Mouse (Mus musculus) MEL (cell line): ENCODE measurements around the gene Aurka. TPM values are rescaled to one million over a fixed set of nuclear protein-coding genes. Genes with fewer than 3 reads are reported as not detected.

Source experiments
- DNase-seq: peaks from one replicate; pipeline ENCODE4 v3.0.0; 2011; ENCODE audit warnings: low read depth, low spot score
- H3K27ac ChIP-seq: 2 replicates; pipeline ENCODE4 v1.5.1; 2012; ENCODE audit warnings: low read depth, mild to moderate bottlenecking, control low read depth, low read length, moderate library complexity; ENCODE audit not compliant: control insufficient read depth
- H3K27me3 ChIP-seq, 2 experiments: fragments of 150-350 bp in 1 of 2; sonication (generic) in 1 of 2; 2 replicates each; pipeline ENCODE4 v1.6.1; 2012; ENCODE audit warnings: low read length in 2 of 2, mild to moderate bottlenecking in 2 of 2, improper control_type of control experiment in 1 of 2, moderate library complexity in 1 of 2; ENCODE audit not compliant: insufficient read depth in 2 of 2, control insufficient read depth in 1 of 2
- H3K36me3 ChIP-seq, 2 experiments: 2 replicates each; pipeline ENCODE4 v1.6.1; 2012 to 2014; ENCODE audit warnings: low read length in 2 of 2, improper control_type of control experiment in 1 of 2, inconsistent platforms in 1 of 2, mild to moderate bottlenecking in 1 of 2; ENCODE audit not compliant: insufficient read depth in 2 of 2, control insufficient read depth in 1 of 2
- H3K4me1 ChIP-seq, 2 experiments: fragments of 150-350 bp in 1 of 2; sonication (generic) in 1 of 2; 2 replicates each; pipeline ENCODE4 v1.6.1; 2012; ENCODE audit warnings: low read length in 2 of 2, improper control_type of control experiment in 1 of 2, mild to moderate bottlenecking in 1 of 2; ENCODE audit not compliant: insufficient read depth in 2 of 2, control insufficient read depth in 1 of 2
- H3K4me3 ChIP-seq, 2 experiments: fragments of 150-350 bp in 1 of 2; sonication (generic) in 1 of 2; 2 replicates each; pipeline ENCODE4 v1.5.1; 2012; ENCODE audit warnings: low read depth in 2 of 2, low read length in 2 of 2, mild to moderate bottlenecking in 2 of 2, moderate library complexity in 2 of 2, control low read depth in 1 of 2, improper control_type of control experiment in 1 of 2; ENCODE audit not compliant: control insufficient read depth in 1 of 2, insufficient read depth in 1 of 2
- H3K79me2 ChIP-seq: 2 replicates; pipeline ENCODE4 v1.6.1; 2012; ENCODE audit warnings: mild to moderate bottlenecking, low read length, moderate library complexity; ENCODE audit not compliant: control insufficient read depth, poor library complexity, insufficient read depth
- H3K9ac ChIP-seq: 2 replicates; pipeline ENCODE4 v1.6.1; 2012; ENCODE audit warnings: low read depth, mild to moderate bottlenecking, control low read depth, low read length, moderate library complexity; ENCODE audit not compliant: control insufficient read depth, poor library complexity, severe bottlenecking
- H3K9me3 ChIP-seq: fragments of 150-350 bp; sonication (generic); replicated peaks from 2 replicates; pipeline ENCODE4 v1.6.1; 2012; ENCODE audit warnings: mild to moderate bottlenecking, low read length, improper control_type of control experiment, moderate library complexity; ENCODE audit not compliant: insufficient read depth
- BHLHE40 ChIP-seq: IDR thresholded peaks from 2 replicates; pipeline ENCODE4 v1.6.1; 2012; ENCODE audit warnings: low read depth, mild to moderate bottlenecking, inconsistent platforms, low read length, improper control_type of control experiment, borderline replicate concordance
- CHD2 ChIP-seq: IDR thresholded peaks from 2 replicates; pipeline ENCODE4 v1.6.1; 2011; ENCODE audit warnings: low read length, improper control_type of control experiment
- ELF1 ChIP-seq: IDR thresholded peaks from 2 replicates; pipeline ENCODE4 v1.6.1; 2014; ENCODE audit warnings: low read depth, mild to moderate bottlenecking, inconsistent platforms, low read length, improper control_type of control experiment, moderate library complexity
- EP300 ChIP-seq, 2 experiments: IDR thresholded peaks; 2 replicates each; pipeline ENCODE4 v1.6.1; 2011; ENCODE audit warnings: improper control_type of control experiment in 2 of 2, low read length in 2 of 2, low read depth in 1 of 2, mild to moderate bottlenecking in 1 of 2
- ETS1 ChIP-seq: IDR thresholded peaks from 2 replicates; pipeline ENCODE4 v1.6.1; 2012; ENCODE audit warnings: low read depth, mild to moderate bottlenecking, inconsistent platforms, low read length, improper control_type of control experiment, moderate library complexity
- GATA1 ChIP-seq: IDR thresholded peaks from 2 replicates; pipeline ENCODE4 v1.6.1; 2011; ENCODE audit warnings: low read depth, low read length, improper control_type of control experiment
- HCFC1 ChIP-seq: IDR thresholded peaks from 2 replicates; pipeline ENCODE4 v1.6.1; 2012; ENCODE audit warnings: low read depth, mild to moderate bottlenecking, inconsistent platforms, low read length, improper control_type of control experiment, moderate library complexity
- JUND ChIP-seq: IDR thresholded peaks from 2 replicates; pipeline ENCODE4 v1.6.1; 2011; ENCODE audit warnings: low read depth, mild to moderate bottlenecking, improper control_type of control experiment, low read length
- MAFK ChIP-seq: IDR thresholded peaks from 2 replicates; pipeline ENCODE4 v1.6.1; 2011; ENCODE audit warnings: low read depth, mild to moderate bottlenecking, low read length, improper control_type of control experiment, borderline replicate concordance
- MAX ChIP-seq: IDR thresholded peaks from 2 replicates; pipeline ENCODE4 v1.6.1; 2011; ENCODE audit warnings: low read length, improper control_type of control experiment
- MAZ ChIP-seq: IDR thresholded peaks from 2 replicates; pipeline ENCODE4 v1.6.1; 2012; ENCODE audit warnings: low read depth, mild to moderate bottlenecking, inconsistent platforms, low read length, improper control_type of control experiment
- MYB ChIP-seq: IDR thresholded peaks from 2 replicates; pipeline ENCODE4 v1.6.1; 2011; ENCODE audit warnings: mild to moderate bottlenecking, low read depth, low read length, improper control_type of control experiment
- POLR2AphosphoS2 ChIP-seq: IDR thresholded peaks from 2 replicates; pipeline ENCODE4 v1.6.1; 2011; ENCODE audit warnings: low read length, improper control_type of control experiment
- RAD21 ChIP-seq: IDR thresholded peaks from 2 replicates; pipeline ENCODE4 v1.6.1; 2011; ENCODE audit warnings: mild to moderate bottlenecking, low read depth, low read length, improper control_type of control experiment
- RCOR1 ChIP-seq: IDR thresholded peaks from 2 replicates; pipeline ENCODE4 v1.6.1; 2012; ENCODE audit warnings: low read depth, mild to moderate bottlenecking, inconsistent platforms, low read length, improper control_type of control experiment
- TAL1 ChIP-seq: IDR thresholded peaks from 2 replicates; pipeline ENCODE4 v1.6.1; 2012; ENCODE audit warnings: mild to moderate bottlenecking, inconsistent platforms, low read length, moderate library complexity, mixed read lengths
- TBP ChIP-seq: IDR thresholded peaks from 2 replicates; pipeline ENCODE4 v1.8.0; 2011; ENCODE audit warnings: low read depth, low read length, improper control_type of control experiment
- TCF12 ChIP-seq: IDR thresholded peaks from 2 replicates; pipeline ENCODE4 v1.6.1; 2014; ENCODE audit warnings: low read depth, mild to moderate bottlenecking, inconsistent platforms, low read length, improper control_type of control experiment, moderate library complexity
- polyA plus RNA-seq, 2 experiments: library from polyadenylated mRNA; stranded (reverse) in 1 of 2; unstranded in 1 of 2; fragments of >175 nt in 1 of 2; fragments of >200 nt in 1 of 2; gene quantifications; 2 replicates each; pipeline versions ENCODE4 v1.2.1 to v1.2.4; 2012; ENCODE audit warnings: low replicate concordance in 2 of 2, low read depth in 1 of 2; ENCODE audit not compliant: insufficient read length in 2 of 2, insufficient read depth in 1 of 2, missing spikeins in 1 of 2
- total RNA-seq: library from RNA; depleted of rRNA; stranded (reverse); fragments of 300-350 nt; gene quantifications from 2 replicates; pipeline ENCODE4 v1.2.3, GENCODE M21; 2012

Gene Aurka
- total and polyA plus RNA-seq, 3 experiments = 110 to 236 (median 150) TPM

GRCm38 (mm10) chr2:172348297-172348950, 21.9 kb downstream of the Aurka start:
- Histone ChIP-seq H3K4me3 (no peak overlapping the region), H3K27ac (peak overlapping the region; percentile 50), H3K36me3 (peaks cover 0 to 24% of the 10 kb centered on the region in 2 experiments; a peak in 2 of 4 replicates), H3K79me2 (no peaks in the 10 kb centered on the region; the same call in 1 of the 2 replicates), H3K9me3 (no peaks in the 10 kb centered on the region), H3K4me1 (peaks cover 10 to 31% of the 10 kb centered on the region in 2 experiments), H3K27me3 (no peaks in the 10 kb centered on the region), H3K9ac (no peak overlapping the region)
- TF ChIP-seq TBP = no peak
- TF ChIP-seq MYB = no peak
- peak; percentile 69 for TF ChIP-seq MAZ
- peak; percentile 80 for TF ChIP-seq GATA1
- peak; percentile 92 for TF ChIP-seq TCF12
- peak; percentile 91 for TF ChIP-seq TAL1
- peak; percentile 50 for TF ChIP-seq RCOR1
- peak; percentile 53; the same call in 1 of the 2 replicates for TF ChIP-seq ETS1
- peak; percentile 49 to 81 for TF ChIP-seq EP300 (IDR thresholded peaks at IDR 0.05; ENCODE audit: low read depth in 1 of 2, low read length in 2 of 2)
- DNase-seq = peak; percentile 61

GRCm38 (mm10) chr2:172346933-172347611, 23.3 kb downstream of the Aurka start:
- H3K79me2 ChIP-seq = no peaks in the 10 kb centered on the region; the same call in 1 of the 2 replicates
- H3K4me1 ChIP-seq = peaks cover 10 to 31% of the 10 kb centered on the region in 2 experiments
- H3K36me3 ChIP-seq = peaks cover 0 to 24% of the 10 kb centered on the region in 2 experiments; a peak in 2 of 4 replicates
- no peak overlapping the region; the same call in 1 of the 2 replicates for H3K27ac ChIP-seq
- H3K9me3 ChIP-seq = no peaks in the 10 kb centered on the region
- TF ChIP-seq CHD2 (no peak), BHLHE40 (no peak), RCOR1 (no peak), HCFC1 (no peak), ETS1 (peak; percentile 25; the same call in 1 of the 2 replicates), RAD21 (no peak), MAX (no peak), EP300 (IDR thresholded peaks at IDR 0.05; ENCODE audit: low read depth in 1 of 2, low read length in 2 of 2) (peak; percentile 26 to 46; a peak in 2 of 4 replicates), TAL1 (peak; percentile 55), GATA1 (peak; percentile 69), POLR2AphosphoS2 (no peak), ELF1 (no peak), MAFK (no peak), JUND (no peak; the same call in 1 of the 2 replicates)
- peak; percentile 74 for DNase-seq
- no peaks in the 10 kb centered on the region for H3K27me3 ChIP-seq
- H3K9ac ChIP-seq = no peak overlapping the region
- H3K4me3 ChIP-seq = peak overlapping the region; percentile 64 to 70; a peak in 1 of 4 replicates
